Mouse (Mus musculus): ENCODE data around the gene Sox6. TPM values are rescaled to one million over a fixed set of nuclear protein-coding genes. Genes with fewer than 3 reads are reported as not detected.
A peak's percentile ranks its signal among the peaks of the same experiment; 100 is the strongest.

The Sox6 gene
- total and polyA plus RNA-seq, 3 experiments: 11.8 to 33.4 (median 26.4) TPM

- Histone ChIP-seq H3K27me3 (ENCODE audit: control insufficient read depth, insufficient read depth, low read length) (no peaks in the 10 kb centered on the region), H3K79me2 (replicated peaks; ENCODE audit: control insufficient read depth, insufficient read depth, low read length) (no peaks in the 10 kb centered on the region), H3K4me1 (ENCODE audit: control insufficient read depth, insufficient read depth, low read length) (peaks cover 2% of the 10 kb centered on the region; the same call in 1 of the 2 replicates), H3K27ac (no peak overlapping the region), H3K9ac (ENCODE audit: low read depth, low read length) (no peak overlapping the region), H3K36me3 (ENCODE audit: control insufficient read depth, insufficient read depth, low read length) (peaks cover 3% of the 10 kb centered on the region; the same call in 1 of the 2 replicates), H3K4me3 (no peak overlapping the region)
- 51% methylated on average over 5 of the region's 5 CpGs for WGBS
- intact Hi-C loops (cut with DNase I): no loop called here
- no peak for DNase-seq
- TF ChIP-seq CTCF (IDR thresholded peaks at IDR 0.05) (no peak), POLR2A (IDR thresholded peaks at IDR 0.05; ENCODE audit: insufficient read depth, low read depth, low read length) (no peak), EP300 (IDR thresholded peaks at IDR 0.05; ENCODE audit: insufficient read depth, low read depth, low read length) (no peak)
Measured at GRCm38 (mm10) chr7:115903931-115904797, 134.4 kb downstream of the Sox6 start.

GRCm38 (mm10) chr7:115903368-115903767 is 135.2 kb downstream of the Sox6 start:
- 83% methylated on average over 1 of the region's 1 CpGs for WGBS
- no peak overlapping the region for H3K27ac ChIP-seq
- no peaks in the 10 kb centered on the region for H3K79me2 ChIP-seq (replicated peaks; ENCODE audit: control insufficient read depth, insufficient read depth, low read length)
- TF ChIP-seq POLR2A (IDR thresholded peaks at IDR 0.05; ENCODE audit: insufficient read depth, low read depth, low read length): no peak
- no peak for TF ChIP-seq CTCF (IDR thresholded peaks at IDR 0.05)
- TF ChIP-seq EP300 (IDR thresholded peaks at IDR 0.05; ENCODE audit: insufficient read depth, low read depth, low read length): no peak
- peaks cover 3% of the 10 kb centered on the region; the same call in 1 of the 2 replicates for H3K36me3 ChIP-seq (ENCODE audit: control insufficient read depth, insufficient read depth, low read length)
- DNase-seq: no peak
- H3K27me3 ChIP-seq (ENCODE audit: control insufficient read depth, insufficient read depth, low read length): no peaks in the 10 kb centered on the region
- H3K4me1 ChIP-seq (ENCODE audit: control insufficient read depth, insufficient read depth, low read length): peaks cover 2% of the 10 kb centered on the region; the same call in 1 of the 2 replicates
- no peak overlapping the region for H3K4me3 ChIP-seq
- intact Hi-C loops (cut with DNase I): no loop called here
- H3K9ac ChIP-seq (ENCODE audit: low read depth, low read length): no peak overlapping the region

GRCm38 (mm10) chr7:115895831-115896230 is 142.8 kb downstream of the Sox6 start:
- Histone ChIP-seq H3K9ac (ENCODE audit: low read depth, low read length) (no peak overlapping the region), H3K4me1 (ENCODE audit: control insufficient read depth, insufficient read depth, low read length) (no peaks in the 10 kb centered on the region), H3K27me3 (ENCODE audit: control insufficient read depth, insufficient read depth, low read length) (no peaks in the 10 kb centered on the region), H3K36me3 (ENCODE audit: control insufficient read depth, insufficient read depth, low read length) (no peaks in the 10 kb centered on the region), H3K79me2 (replicated peaks; ENCODE audit: control insufficient read depth, insufficient read depth, low read length) (no peaks in the 10 kb centered on the region), H3K27ac (no peak overlapping the region), H3K4me3 (no peak overlapping the region)
- intact Hi-C loops (cut with DNase I): no loop called here
- 79% methylated on average over 6 of the region's 6 CpGs for WGBS
- TF ChIP-seq EP300 (IDR thresholded peaks at IDR 0.05; ENCODE audit: insufficient read depth, low read depth, low read length): no peak
- TF ChIP-seq CTCF (IDR thresholded peaks at IDR 0.05): no peak
- TF ChIP-seq POLR2A (IDR thresholded peaks at IDR 0.05; ENCODE audit: insufficient read depth, low read depth, low read length): no peak
- no peak for DNase-seq

- no peaks in the 10 kb centered on the region for H3K79me2 ChIP-seq (replicated peaks; ENCODE audit: control insufficient read depth, insufficient read depth, low read length)
- no peak overlapping the region for H3K4me3 ChIP-seq
- intact Hi-C loops (cut with DNase I): no loop called here
- TF ChIP-seq EP300 (IDR thresholded peaks at IDR 0.05; ENCODE audit: insufficient read depth, low read depth, low read length): no peak
- DNase-seq: no peak
- no peaks in the 10 kb centered on the region for H3K4me1 ChIP-seq (ENCODE audit: control insufficient read depth, insufficient read depth, low read length)
- H3K27me3 ChIP-seq (ENCODE audit: control insufficient read depth, insufficient read depth, low read length): no peaks in the 10 kb centered on the region
- H3K27ac ChIP-seq: no peak overlapping the region
- WGBS: 78% methylated on average over 4 of the region's 4 CpGs
- no peak overlapping the region for H3K9ac ChIP-seq (ENCODE audit: low read depth, low read length)
- no peaks in the 10 kb centered on the region for H3K36me3 ChIP-seq (ENCODE audit: control insufficient read depth, insufficient read depth, low read length)
Measured at GRCm38 (mm10) chr7:115895028-115895671, 143.4 kb downstream of the Sox6 start.

- Histone ChIP-seq H3K9ac (ENCODE audit: low read depth, low read length) (no peak overlapping the region), H3K79me2 (replicated peaks; ENCODE audit: control insufficient read depth, insufficient read depth, low read length) (no peaks in the 10 kb centered on the region), H3K4me1 (ENCODE audit: control insufficient read depth, insufficient read depth, low read length) (no peaks in the 10 kb centered on the region; the same call in 1 of the 2 replicates), H3K4me3 (no peak overlapping the region), H3K27me3 (ENCODE audit: control insufficient read depth, insufficient read depth, low read length) (no peaks in the 10 kb centered on the region), H3K27ac (no peak overlapping the region), H3K36me3 (ENCODE audit: control insufficient read depth, insufficient read depth, low read length) (no peaks in the 10 kb centered on the region)
- WGBS: 73% methylated on average over 3 of the region's 3 CpGs
- TF ChIP-seq CTCF (IDR thresholded peaks at IDR 0.05) (no peak), EP300 (IDR thresholded peaks at IDR 0.05; ENCODE audit: insufficient read depth, low read depth, low read length) (no peak), POLR2A (IDR thresholded peaks at IDR 0.05; ENCODE audit: insufficient read depth, low read depth, low read length) (no peak)
- intact Hi-C loops (cut with DNase I): no loop called here
- no peak for DNase-seq
Measured at GRCm38 (mm10) chr7:115891482-115891881, 147.1 kb downstream of the Sox6 start.

GRCm38 (mm10) chr7:115889926-115890325 is 148.7 kb downstream of the Sox6 start:
- TF ChIP-seq POLR2A (IDR thresholded peaks at IDR 0.05; ENCODE audit: insufficient read depth, low read depth, low read length): no peak
- no peak for TF ChIP-seq EP300 (IDR thresholded peaks at IDR 0.05; ENCODE audit: insufficient read depth, low read depth, low read length)
- no peak for TF ChIP-seq CTCF (IDR thresholded peaks at IDR 0.05)
- 82% methylated on average over 7 of the region's 7 CpGs for WGBS
- Histone ChIP-seq H3K27me3 (ENCODE audit: control insufficient read depth, insufficient read depth, low read length) (no peaks in the 10 kb centered on the region), H3K79me2 (replicated peaks; ENCODE audit: control insufficient read depth, insufficient read depth, low read length) (no peaks in the 10 kb centered on the region), H3K4me1 (ENCODE audit: control insufficient read depth, insufficient read depth, low read length) (no peaks in the 10 kb centered on the region; the same call in 1 of the 2 replicates), H3K27ac (no peak overlapping the region), H3K9ac (ENCODE audit: low read depth, low read length) (no peak overlapping the region), H3K36me3 (ENCODE audit: control insufficient read depth, insufficient read depth, low read length) (no peaks in the 10 kb centered on the region), H3K4me3 (no peak overlapping the region)
- DNase-seq: peak; percentile 22 to 44
- intact Hi-C loops (cut with DNase I): no loop called here
